Mouse (Mus musculus) MEL (cell line): ENCODE results near the gene Coq8b.

Source experiments
- CHD1 ChIP-seq: IDR thresholded peaks from 2 replicates; pipeline ENCODE4 v1.6.1; 2012; ENCODE audit warnings: low read depth, mild to moderate bottlenecking, inconsistent platforms, low read length, improper control_type of control experiment
- CTCF ChIP-seq, 3 experiments: IDR thresholded peaks in 2 of 3; conservative IDR thresholded peaks in 1 of 3; 2 replicates each; pipeline ENCODE4 v1.5.1; 2011 to 2012; ENCODE audit warnings: low read length in 3 of 3, low read depth in 2 of 3, mild to moderate bottlenecking in 2 of 3, improper control_type of control experiment in 1 of 3, inconsistent platforms in 1 of 3, mixed read lengths in 1 of 3, moderate library complexity in 1 of 3; ENCODE audit not compliant: control insufficient read depth in 1 of 3, insufficient read depth in 1 of 3, poor library complexity in 1 of 3, severe bottlenecking in 1 of 3
- MXI1 ChIP-seq: IDR thresholded peaks from 2 replicates; pipeline ENCODE4 v1.6.1; 2011; ENCODE audit warnings: mild to moderate bottlenecking, low read depth, low read length, improper control_type of control experiment
- POLR2A ChIP-seq, 2 experiments: IDR thresholded peaks; 2 replicates each; pipeline ENCODE4 v1.6.1; 2011 to 2012; ENCODE audit warnings: low read length in 2 of 2, mild to moderate bottlenecking in 2 of 2, control low read depth in 1 of 2, improper control_type of control experiment in 1 of 2, low read depth in 1 of 2, moderate library complexity in 1 of 2; ENCODE audit not compliant: control insufficient read depth in 1 of 2, insufficient read depth in 1 of 2, poor library complexity in 1 of 2
- POLR2AphosphoS5 ChIP-seq: IDR thresholded peaks from 2 replicates; pipeline ENCODE4 v1.6.1; 2012; ENCODE audit warnings: low read depth, borderline replicate concordance, mild to moderate bottlenecking, inconsistent platforms, low read length, moderate library complexity, mixed read lengths
- ZKSCAN1 ChIP-seq: IDR thresholded peaks from 2 replicates; pipeline ENCODE4 v1.6.1; 2012; ENCODE audit warnings: low read depth, mild to moderate bottlenecking, inconsistent platforms, low read length, improper control_type of control experiment, moderate library complexity

DNA sequence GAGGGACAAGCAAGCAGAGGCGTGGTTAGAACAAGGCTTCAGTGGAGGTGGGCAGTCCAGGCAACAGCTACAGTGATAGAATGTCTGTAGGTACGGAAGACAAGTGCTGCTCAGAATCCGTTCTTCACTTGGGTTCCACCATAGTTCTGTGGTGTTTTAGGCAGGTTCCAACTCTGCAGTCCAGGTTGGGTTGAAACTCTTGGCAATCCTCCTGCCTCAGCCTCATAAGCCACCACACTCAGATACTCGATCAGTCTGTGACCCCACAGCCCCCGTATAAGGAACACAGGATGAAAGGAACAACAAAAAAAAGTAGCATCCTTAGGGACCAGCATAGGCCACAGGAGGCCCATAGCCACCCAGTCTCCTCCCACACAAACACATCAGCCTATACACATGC lies 40.4 kb upstream of the Coq8b start:
- TF ChIP-seq MXI1 = no peak
- TF ChIP-seq CTCF (IDR thresholded peaks at IDR 0.05 in 2 of 3, conservative IDR thresholded peaks at IDR 0.05 in 1 of 3; ENCODE audit: control insufficient read depth in 1 of 3, insufficient read depth in 1 of 3, low read depth in 2 of 3, low read length in 3 of 3, poor library complexity in 1 of 3, severe bottlenecking in 1 of 3) = no peak
- no peak for TF ChIP-seq ZKSCAN1
- TF ChIP-seq CHD1 = no peak
- TF ChIP-seq POLR2A (IDR thresholded peaks at IDR 0.05; ENCODE audit: control insufficient read depth in 1 of 2, insufficient read depth in 1 of 2, low read depth in 1 of 2, low read length in 2 of 2, poor library complexity in 1 of 2) = no peak
- no peak for TF ChIP-seq POLR2AphosphoS5
